Mouse (Mus musculus): ENCODE measurements around the gene Pomt1. TPM values are rescaled to one million over a fixed set of nuclear protein-coding genes. Genes with fewer than 3 reads are reported as not detected.

Pomt1 gene
- 27.8 and 30.9 TPM in 2 replicates for polyA plus RNA-seq (2012; rRNA removed)

DNA sequence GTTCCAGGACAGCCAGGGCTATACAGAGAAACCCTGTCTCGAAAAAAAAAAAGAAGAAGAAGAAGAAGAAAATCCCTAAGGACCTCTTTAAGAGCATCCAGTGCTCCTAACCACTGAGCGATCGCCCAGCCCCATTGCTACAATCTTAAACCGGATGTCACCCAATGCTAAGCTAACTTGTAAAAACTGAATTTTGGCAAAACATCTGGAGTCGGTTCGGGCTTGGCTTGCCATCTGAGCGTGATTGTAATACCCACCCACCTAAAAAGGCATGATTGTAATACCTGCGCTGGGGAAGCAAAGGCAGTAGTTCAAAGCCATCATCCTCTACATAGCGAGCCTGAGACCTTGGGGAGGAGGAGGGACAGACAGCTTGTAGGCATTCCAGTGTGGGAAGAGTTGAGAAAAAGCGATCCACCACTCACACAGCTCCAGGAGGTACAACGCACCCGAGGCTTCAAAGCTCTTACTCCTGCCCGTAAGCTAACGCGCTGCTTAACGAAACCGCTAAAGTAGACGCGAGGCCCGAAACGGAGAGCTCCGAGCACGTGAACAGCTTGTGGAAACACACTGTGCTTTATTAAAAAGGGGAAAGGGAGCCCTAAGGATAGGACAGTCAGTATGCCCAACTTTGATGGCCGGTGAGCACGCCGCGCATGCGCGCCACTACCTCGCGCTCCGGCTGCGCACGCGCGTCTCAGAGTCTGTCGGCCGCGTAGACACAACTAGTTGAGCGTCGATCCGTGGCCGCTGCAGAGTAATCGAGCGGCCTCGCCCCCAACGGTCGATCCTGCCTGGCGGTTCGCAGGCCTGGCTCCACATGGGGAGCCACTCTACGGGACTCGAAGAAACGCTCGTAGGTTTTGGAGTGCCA is at the start of gene Pomt1:
Gene Pomt1 (plus strand): TSS at position 705 of the 874 bp plus-strand sequence.

GRCm38 (mm10) chr2:32259657-32260417 is 23.4 kb downstream of the Pomt1 start, which contains the start of gene Uck1:
Uck1 (minus strand) TSS chr2:32260159.

DNA sequence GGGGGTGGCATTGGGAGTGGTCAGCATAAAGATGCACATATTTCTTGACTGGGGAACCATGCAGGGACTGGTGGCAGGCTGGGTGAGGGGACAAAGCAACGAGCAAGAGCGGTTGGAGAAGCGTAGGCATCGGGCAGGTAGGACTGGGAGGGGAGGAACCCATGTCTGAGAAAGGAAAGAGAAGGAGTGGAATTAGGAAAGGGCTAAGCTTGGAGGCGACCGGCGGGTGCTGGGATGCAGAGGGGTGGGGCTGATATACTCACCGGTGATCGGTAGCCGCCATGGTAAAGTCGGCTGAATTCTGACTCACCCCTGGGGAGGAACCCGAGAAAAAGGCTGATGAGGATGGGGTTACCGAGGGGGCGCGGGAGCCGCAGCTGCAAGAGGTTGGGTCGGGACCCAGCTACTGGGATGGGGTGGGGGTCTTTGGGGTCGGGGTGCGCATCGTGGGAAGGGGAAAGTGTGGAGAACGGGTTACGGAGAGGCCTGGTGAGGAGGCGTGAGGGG is 51.0 kb downstream of the Pomt1 start, which contains the start of gene Golga2:
Gene Golga2 (plus strand): TSS at position 51 of the 507 bp plus-strand sequence.

DNA sequence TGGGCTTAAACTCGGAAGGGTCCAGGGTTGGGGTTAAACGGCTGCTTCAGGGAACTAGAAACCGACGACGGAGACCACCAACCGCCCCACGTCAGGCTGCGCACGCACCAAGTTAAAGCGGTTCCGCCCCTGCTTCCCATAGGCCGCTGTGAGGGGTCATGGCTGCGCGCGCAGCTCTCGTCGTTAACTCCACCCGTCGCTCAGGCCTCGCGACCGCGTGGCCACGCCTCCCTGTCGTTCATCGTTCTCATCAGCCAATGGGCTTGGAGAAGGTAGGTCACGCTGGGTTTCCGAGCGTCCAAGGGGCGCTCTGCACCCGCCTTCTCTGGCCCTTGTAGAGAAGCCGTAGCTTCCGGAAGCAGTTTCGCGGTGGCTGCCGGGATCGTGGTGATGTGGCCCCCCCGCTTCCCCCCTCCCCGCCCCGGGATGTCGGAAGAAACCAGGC is 51.6 kb downstream of the Pomt1 start, which contains the start of gene Swi5:
Gene Swi5 (minus strand): TSS at position 153 of the 445 bp plus-strand sequence.

Other genes starting within 250 kb of the Pomt1 start
- 3.1 and 3.8 TPM in 2 replicates for gene Fam78a, start 151.7 kb upstream of the Pomt1 start, polyA plus RNA-seq (2012; rRNA removed)
- gene Plpp7, start 141.1 kb upstream of the Pomt1 start, polyA plus RNA-seq (2012; rRNA removed), result 5.3 and 6.5 TPM in 2 replicates
- gene Prrc2b, start 85.5 kb upstream of the Pomt1 start, polyA plus RNA-seq (2012; rRNA removed), result 70.6 and 78.4 TPM in 2 replicates
- 57.3 and 59.8 TPM in 2 replicates for gene Uck1, start 23.6 kb downstream of the Pomt1 start, polyA plus RNA-seq (2012; rRNA removed)
- 36.2 and 38.3 TPM in 2 replicates for gene Golga2, start 50.8 kb downstream of the Pomt1 start, polyA plus RNA-seq (2012; rRNA removed)
- 351 and 391 TPM in 2 replicates for gene Swi5, start 51.5 kb downstream of the Pomt1 start, polyA plus RNA-seq (2012; rRNA removed)
- 158 and 181 TPM in 2 replicates for gene Ciz1, start 115.7 kb downstream of the Pomt1 start, polyA plus RNA-seq (2012; rRNA removed)
- 53.2 and 117 TPM in 2 replicates for gene Dnm1, start 116.7 kb downstream of the Pomt1 start, polyA plus RNA-seq (2012; rRNA removed)
- 21.5 and 43.1 TPM in 2 replicates for gene 1110008P14Rik, start 145.3 kb downstream of the Pomt1 start, polyA plus RNA-seq (2012; rRNA removed)
- gene Lcn2, start 151.7 kb downstream of the Pomt1 start, polyA plus RNA-seq (2012; rRNA removed), result 0.80 and 0.90 TPM in 2 replicates
- 22.1 and 31.9 TPM in 2 replicates for gene Ptges2, start 159.3 kb downstream of the Pomt1 start, polyA plus RNA-seq (2012; rRNA removed)
- 2.7 and 3.6 TPM in 2 replicates for gene Naif1, start 213.9 kb downstream of the Pomt1 start, polyA plus RNA-seq (2012; rRNA removed)
- 23.9 and 24.1 TPM in 2 replicates for gene Slc25a25, start 214.9 kb downstream of the Pomt1 start, polyA plus RNA-seq (2012; rRNA removed)